ENCODE assay signal across 20 mouse cellular contexts in the genomic region with DNA sequence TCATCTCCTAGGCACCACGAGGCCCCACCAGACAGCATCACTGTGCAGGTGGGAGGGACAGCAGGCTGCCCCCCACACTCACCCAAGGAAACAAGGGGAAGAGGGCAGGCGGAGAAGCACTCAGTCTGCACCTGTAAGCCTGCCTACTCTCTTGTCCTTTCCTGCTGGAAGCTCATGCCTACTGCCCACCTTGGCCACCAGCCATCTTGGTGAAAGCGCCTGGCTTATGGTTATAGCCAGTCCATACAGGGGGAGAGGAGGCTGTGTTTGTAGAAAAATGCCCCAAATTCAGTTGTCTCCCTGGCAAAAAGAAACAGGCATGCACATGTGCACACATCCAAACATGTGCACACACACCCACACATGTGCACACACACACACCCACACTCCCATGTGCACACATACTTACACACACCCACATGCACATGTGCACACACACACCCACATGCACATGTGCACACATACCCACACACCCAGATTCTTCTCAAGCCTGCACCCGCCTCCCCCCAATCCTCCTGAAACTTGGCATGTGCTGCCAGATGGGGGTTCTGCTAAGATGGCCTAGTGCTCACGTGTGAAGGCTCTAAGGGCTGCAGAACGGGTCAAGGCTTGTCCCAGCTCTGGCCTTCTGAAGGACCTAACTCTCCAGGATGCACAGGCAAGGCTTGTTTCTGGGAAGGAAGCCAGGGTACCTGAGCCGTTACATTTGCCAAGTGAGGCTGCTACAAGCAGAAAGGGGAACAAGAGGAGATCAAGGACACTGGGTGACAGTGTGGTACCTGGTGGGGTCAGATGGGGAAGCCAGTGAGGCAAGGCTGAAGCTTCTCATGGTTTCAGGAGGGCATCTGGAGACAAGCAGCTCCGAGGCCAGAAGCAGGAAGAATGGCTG. TPM values are rescaled to one million over a fixed set of nuclear protein-coding genes. Genes with fewer than 3 reads are reported as not detected.
DNase-seq lines count a peak whose midpoint lies in the region; TF ChIP-seq lines count a peak whose summit lies in the region.
"Had no signal": no experiment of that assay in that cellular context is flagged by ENCODE, and none has a peak within 500 bp of the region (broad histone marks: within the 10 kb centered on the region; RNA-seq: fewer than 3 reads in every experiment).

No protein-coding gene starts in this region.

- H3K27me3 ChIP-seq in myocyte (ENCODE audit: control insufficient read depth, insufficient read depth, insufficient read length) = no peaks in the 10 kb centered on the region
- H3K27me3 ChIP-seq: embryonic facial prominence, embryonic 12.5 days; limb, embryonic 12.5 days; liver, embryonic 13.5 days; neural tube, embryonic 13.5 days had no signal

- no peaks in the 10 kb centered on the region for H3K36me3 ChIP-seq in myocyte (ENCODE audit: control insufficient read depth, insufficient read depth)

- TF ChIP-seq POLR2A in myocyte (IDR thresholded peaks at IDR 0.05; ENCODE audit: insufficient read length, low read depth) = peak; percentile 17

- H3ac ChIP-seq in myocyte (ENCODE audit: control insufficient read depth, insufficient read length) = no peak overlapping the region

- H3K4me3 ChIP-seq in layer of hippocampus, adult 2 months = no peak overlapping the region
- no peak overlapping the region for H3K4me3 ChIP-seq in myocyte
- H3K4me3 ChIP-seq: embryonic facial prominence, embryonic 12.5 days; limb, embryonic 12.5 days; liver, embryonic 13.5 days; neural tube, embryonic 13.5 days had no signal

- DNase-seq in layer of hippocampus, adult 2 months (ENCODE audit: low spot score in 2 of 2) = peak; percentile 23 to 25
- no peak for DNase-seq in layer of hippocampus, adult 9-10 months (ENCODE audit: low spot score)
- peak; percentile 26 for DNase-seq in right cerebral cortex, adult 18-20 months
- no peak for DNase-seq in right cerebral cortex, postnatal 14 days
- peak; percentile 69 to 72 for DNase-seq in cerebellum, postnatal 10 days
- DNase-seq in gastrocnemius, adult 8-10 months (ENCODE audit: low spot score in 2 of 2) = no peak
- DNase-seq: gastrocnemius, postnatal 10 days; heart, adult 18-20 months; kidney, adult 11 months; kidney, postnatal 10 days; liver, embryonic 13.5 days; lung, postnatal 10 days had no signal

- H3K27ac ChIP-seq in layer of hippocampus, adult 2 months = peak overlapping the region; percentile 79
- H3K27ac ChIP-seq: embryonic facial prominence, embryonic 12.5 days; hindbrain, postnatal 0 days; limb, embryonic 12.5 days; liver, embryonic 13.5 days; neural tube, embryonic 13.5 days had no signal

- TF ChIP-seq CTCF in layer of hippocampus, adult 2 months (conservative IDR thresholded peaks at IDR 0.05) = no peak

- no peaks in the 10 kb centered on the region for H3K79me2 ChIP-seq in myocyte (ENCODE audit: control insufficient read depth, insufficient read depth)

- no peak overlapping the region for H3K4me2 ChIP-seq in myocyte (ENCODE audit: low read depth)
- H3K4me2 ChIP-seq: embryonic facial prominence, embryonic 12.5 days; limb, embryonic 12.5 days; liver, embryonic 13.5 days; neural tube, embryonic 13.5 days had no signal

TF ChIP-seq in myocyte, 11 proteins besides CTCF, POLR2A, EP300 and RAD21:
- TF ChIP-seq TCF12 (IDR thresholded peaks at IDR 0.05; ENCODE audit: insufficient read depth, poor library complexity, severe bottlenecking) = no peak
- TF ChIP-seq TCF3 (IDR thresholded peaks at IDR 0.05; ENCODE audit: insufficient read length, low read depth) = no peak
- no peak for TF ChIP-seq SRF (IDR thresholded peaks at IDR 0.05; ENCODE audit: control insufficient read depth, insufficient read length, low read depth)
- TF ChIP-seq REST (IDR thresholded peaks at IDR 0.05; ENCODE audit: insufficient read depth, insufficient read length) = no peak
- no peak for TF ChIP-seq POLR2AphosphoS2 (IDR thresholded peaks at IDR 0.05; ENCODE audit: insufficient read length, low read depth)
- TF ChIP-seq MYOD1 (IDR thresholded peaks at IDR 0.05; ENCODE audit: control insufficient read depth in 1 of 3, insufficient read length in 2 of 3, low read depth in 2 of 3) = no peak
- no peak for TF ChIP-seq E2F4 (IDR thresholded peaks at IDR 0.05; ENCODE audit: insufficient read depth)
- no peak for TF ChIP-seq MAX (IDR thresholded peaks at IDR 0.05; ENCODE audit: low read depth)
- TF ChIP-seq MYOG (IDR thresholded peaks at IDR 0.05; ENCODE audit: control insufficient read depth in 1 of 3, insufficient read depth in 1 of 3, insufficient read length in 2 of 3, low read depth in 2 of 3) = no peak
TF ChIP-seq in myocyte: peak in this region for 0.

RNA-seq across cellular contexts. Expression of a gene that starts 22.8 kb away (rescaled TPM):
- total RNA-seq in layer of hippocampus, adult 2 months (2021) = under 1 TPM; 0.59 to 0.61 TPM
- polyA plus RNA-seq in myocyte (2012; fragmentation: generic; extraction: Trizol) = 0.05 TPM
- total RNA-seq in gastrocnemius, adult 8-10 months (2022) = not detected
- total RNA-seq: ES-E14; hematopoietic stem cell, adult 5-6 weeks; megakaryocyte-erythroid progenitor cell, adult 5-6 weeks had no signal
- polyA plus RNA-seq: liver, embryonic 13.5 days had no signal

Comparison
In these comparisons a context has a peak if more than half of its experiments do, and no peak if none do; other contexts are left out.
1. DNase-seq: peak in layer of hippocampus, adult 2 months (2 of 2), right cerebral cortex, adult 18-20 months (single experiment) and cerebellum, postnatal 10 days (2 of 2); none in layer of hippocampus, adult 9-10 months (single experiment), right cerebral cortex, postnatal 14 days (single experiment) and gastrocnemius, adult 8-10 months (0 of 2).